Mouse (Mus musculus) MEL (cell line): ENCODE data around the gene Antxrl. TPM values are rescaled to one million over a fixed set of nuclear protein-coding genes. Genes with fewer than 3 reads are reported as not detected.
A peak's percentile ranks its signal among the peaks of the same experiment; 100 is the strongest.

Experiments
- DNase-seq: peaks from one replicate; pipeline ENCODE4 v3.0.0; 2011; ENCODE audit warnings: low read depth, low spot score
- H3K27ac ChIP-seq: 2 replicates; pipeline ENCODE4 v1.5.1; 2012; ENCODE audit warnings: low read depth, mild to moderate bottlenecking, control low read depth, low read length, moderate library complexity; ENCODE audit not compliant: control insufficient read depth
- H3K27me3 ChIP-seq, 2 experiments: fragments of 150-350 bp in 1 of 2; sonication (generic) in 1 of 2; 2 replicates each; pipeline ENCODE4 v1.6.1; 2012; ENCODE audit warnings: low read length in 2 of 2, mild to moderate bottlenecking in 2 of 2, improper control_type of control experiment in 1 of 2, moderate library complexity in 1 of 2; ENCODE audit not compliant: insufficient read depth in 2 of 2, control insufficient read depth in 1 of 2
- H3K36me3 ChIP-seq, 2 experiments: 2 replicates each; pipeline ENCODE4 v1.6.1; 2012 to 2014; ENCODE audit warnings: low read length in 2 of 2, improper control_type of control experiment in 1 of 2, inconsistent platforms in 1 of 2, mild to moderate bottlenecking in 1 of 2; ENCODE audit not compliant: insufficient read depth in 2 of 2, control insufficient read depth in 1 of 2
- H3K4me1 ChIP-seq, 2 experiments: fragments of 150-350 bp in 1 of 2; sonication (generic) in 1 of 2; 2 replicates each; pipeline ENCODE4 v1.6.1; 2012; ENCODE audit warnings: low read length in 2 of 2, improper control_type of control experiment in 1 of 2, mild to moderate bottlenecking in 1 of 2; ENCODE audit not compliant: insufficient read depth in 2 of 2, control insufficient read depth in 1 of 2
- H3K4me3 ChIP-seq, 2 experiments: fragments of 150-350 bp in 1 of 2; sonication (generic) in 1 of 2; 2 replicates each; pipeline ENCODE4 v1.5.1; 2012; ENCODE audit warnings: low read depth in 2 of 2, low read length in 2 of 2, mild to moderate bottlenecking in 2 of 2, moderate library complexity in 2 of 2, control low read depth in 1 of 2, improper control_type of control experiment in 1 of 2; ENCODE audit not compliant: control insufficient read depth in 1 of 2, insufficient read depth in 1 of 2
- H3K79me2 ChIP-seq: 2 replicates; pipeline ENCODE4 v1.6.1; 2012; ENCODE audit warnings: mild to moderate bottlenecking, low read length, moderate library complexity; ENCODE audit not compliant: control insufficient read depth, poor library complexity, insufficient read depth
- H3K9ac ChIP-seq: 2 replicates; pipeline ENCODE4 v1.6.1; 2012; ENCODE audit warnings: low read depth, mild to moderate bottlenecking, control low read depth, low read length, moderate library complexity; ENCODE audit not compliant: control insufficient read depth, poor library complexity, severe bottlenecking
- H3K9me3 ChIP-seq: fragments of 150-350 bp; sonication (generic); replicated peaks from 2 replicates; pipeline ENCODE4 v1.6.1; 2012; ENCODE audit warnings: mild to moderate bottlenecking, low read length, improper control_type of control experiment, moderate library complexity; ENCODE audit not compliant: insufficient read depth
- CHD2 ChIP-seq: IDR thresholded peaks from 2 replicates; pipeline ENCODE4 v1.6.1; 2011; ENCODE audit warnings: low read length, improper control_type of control experiment
- CTCF ChIP-seq, 3 experiments: IDR thresholded peaks in 2 of 3; conservative IDR thresholded peaks in 1 of 3; 2 replicates each; pipeline ENCODE4 v1.5.1; 2011 to 2012; ENCODE audit warnings: low read length in 3 of 3, low read depth in 2 of 3, mild to moderate bottlenecking in 2 of 3, improper control_type of control experiment in 1 of 3, inconsistent platforms in 1 of 3, mixed read lengths in 1 of 3, moderate library complexity in 1 of 3; ENCODE audit not compliant: control insufficient read depth in 1 of 3, insufficient read depth in 1 of 3, poor library complexity in 1 of 3, severe bottlenecking in 1 of 3
- KAT2A ChIP-seq: conservative IDR thresholded peaks from 2 replicates; pipeline ENCODE4 v1.6.1; 2012; ENCODE audit warnings: low read depth, low read length, improper control_type of control experiment, inconsistent platforms
- MAX ChIP-seq: IDR thresholded peaks from 2 replicates; pipeline ENCODE4 v1.6.1; 2011; ENCODE audit warnings: low read length, improper control_type of control experiment
- MEF2A ChIP-seq: IDR thresholded peaks from 2 replicates; pipeline ENCODE4 v1.6.1; 2014; ENCODE audit warnings: low read depth, mild to moderate bottlenecking, inconsistent platforms, low read length, improper control_type of control experiment; ENCODE audit not compliant: poor library complexity, insufficient replicate concordance, severe bottlenecking; ENCODE audit errors: extremely low read depth
- MYC ChIP-seq: IDR thresholded peaks from 2 replicates; pipeline ENCODE4 v1.6.1; 2011; ENCODE audit warnings: low read depth, mild to moderate bottlenecking, low read length, improper control_type of control experiment, moderate library complexity
- POLR2AphosphoS2 ChIP-seq: IDR thresholded peaks from 2 replicates; pipeline ENCODE4 v1.6.1; 2011; ENCODE audit warnings: low read length, improper control_type of control experiment
- RAD21 ChIP-seq: IDR thresholded peaks from 2 replicates; pipeline ENCODE4 v1.6.1; 2011; ENCODE audit warnings: mild to moderate bottlenecking, low read depth, low read length, improper control_type of control experiment
- RCOR1 ChIP-seq: IDR thresholded peaks from 2 replicates; pipeline ENCODE4 v1.6.1; 2012; ENCODE audit warnings: low read depth, mild to moderate bottlenecking, inconsistent platforms, low read length, improper control_type of control experiment
- SMC3 ChIP-seq: IDR thresholded peaks from 2 replicates; pipeline ENCODE4 v1.6.1; 2011; ENCODE audit warnings: low read depth, low read length, improper control_type of control experiment
- ZKSCAN1 ChIP-seq: IDR thresholded peaks from 2 replicates; pipeline ENCODE4 v1.6.1; 2012; ENCODE audit warnings: low read depth, mild to moderate bottlenecking, inconsistent platforms, low read length, improper control_type of control experiment, moderate library complexity
- ZMIZ1 ChIP-seq: IDR thresholded peaks from 2 replicates; pipeline ENCODE4 v1.6.1; 2012; ENCODE audit warnings: low read depth, mild to moderate bottlenecking, inconsistent platforms, low read length, improper control_type of control experiment, moderate library complexity
- polyA plus RNA-seq, 2 experiments: library from polyadenylated mRNA; stranded (reverse) in 1 of 2; unstranded in 1 of 2; fragments of >175 nt in 1 of 2; fragments of >200 nt in 1 of 2; gene quantifications; 2 replicates each; pipeline versions ENCODE4 v1.2.1 to v1.2.4; 2012; ENCODE audit warnings: low replicate concordance in 2 of 2, low read depth in 1 of 2; ENCODE audit not compliant: insufficient read length in 2 of 2, insufficient read depth in 1 of 2, missing spikeins in 1 of 2
- total RNA-seq: library from RNA; depleted of rRNA; stranded (reverse); fragments of 300-350 nt; gene quantifications from 2 replicates; pipeline ENCODE4 v1.2.3, GENCODE M21; 2012

The Antxrl gene
- total and polyA plus RNA-seq, 3 experiments = not detected

GRCm38 (mm10) chr14:34103855-34104254 lies 51.3 kb downstream of the Antxrl start:
- Histone ChIP-seq H3K27me3 (no peaks in the 10 kb centered on the region; a peak in 1 of 4 replicates), H3K4me1 (no peaks in the 10 kb centered on the region)
- TF ChIP-seq RCOR1 = no peak
- TF ChIP-seq KAT2A = no peak
- TF ChIP-seq POLR2AphosphoS2 = no peak
- TF ChIP-seq MAX = no peak
- no peak for TF ChIP-seq ZKSCAN1
- TF ChIP-seq, all 39 proteins: peak for 0
- Histone ChIP-seq H3K4me3 (no peak overlapping the region), H3K36me3 (no peaks in the 10 kb centered on the region), H3K9me3 (no peaks in the 10 kb centered on the region), H3K27ac (no peak overlapping the region), H3K79me2 (no peaks in the 10 kb centered on the region), H3K9ac (no peak overlapping the region)
- DNase-seq = no peak

- Histone ChIP-seq H3K79me2 (no peaks in the 10 kb centered on the region), H3K9ac (no peak overlapping the region), H3K4me3 (no peak overlapping the region), H3K9me3 (no peaks in the 10 kb centered on the region), H3K4me1 (no peaks in the 10 kb centered on the region), H3K27ac (no peak overlapping the region), H3K27me3 (no peaks in the 10 kb centered on the region; a peak in 1 of 4 replicates), H3K36me3 (no peaks in the 10 kb centered on the region)
- TF ChIP-seq CTCF (IDR thresholded peaks at IDR 0.05 in 2 of 3, conservative IDR thresholded peaks at IDR 0.05 in 1 of 3; ENCODE audit: control insufficient read depth in 1 of 3, insufficient read depth in 1 of 3, low read depth in 2 of 3, low read length in 3 of 3, poor library complexity in 1 of 3, severe bottlenecking in 1 of 3) (peak; percentile 7 to 50 (median 42); a peak in 4 of 6 replicates), RAD21 (peak; percentile 11), CHD2 (no peak), RCOR1 (no peak), ZMIZ1 (no peak)
- peak; percentile 6 for DNase-seq
These were observed 52.4 kb downstream of the Antxrl start for GRCm38 (mm10) chr14:34104892-34105291.

- DNase-seq = peak; percentile 14
- Histone ChIP-seq H3K36me3 (no peaks in the 10 kb centered on the region), H3K79me2 (no peaks in the 10 kb centered on the region), H3K9ac (no peak overlapping the region), H3K4me3 (no peak overlapping the region), H3K4me1 (no peaks in the 10 kb centered on the region), H3K27ac (no peak overlapping the region), H3K27me3 (no peaks in the 10 kb centered on the region; a peak in 1 of 4 replicates)
- TF ChIP-seq MYC (no peak), MEF2A (no peak), SMC3 (peak; percentile 58), CTCF (IDR thresholded peaks at IDR 0.05 in 2 of 3, conservative IDR thresholded peaks at IDR 0.05 in 1 of 3; ENCODE audit: control insufficient read depth in 1 of 3, insufficient read depth in 1 of 3, low read depth in 2 of 3, low read length in 3 of 3, poor library complexity in 1 of 3, severe bottlenecking in 1 of 3) (peak; percentile 52 to 70 (median 56))
- TF ChIP-seq, all 39 proteins: peak for 2
- no peaks in the 10 kb centered on the region for H3K9me3 ChIP-seq
These were observed 54.0 kb downstream of the Antxrl start for GRCm38 (mm10) chr14:34106389-34107062.
